Mouse (Mus musculus) thymus, postnatal 10 days (tissue): ENCODE measurements around the gene Mvb12b.

ENCODE experiments used
- DNase-seq, 2 experiments: peaks; one replicate each; pipeline ENCODE4 v3.0.0; 2021; ENCODE audit warnings: low spot score in 2 of 2

The Mvb12b gene

DNA sequence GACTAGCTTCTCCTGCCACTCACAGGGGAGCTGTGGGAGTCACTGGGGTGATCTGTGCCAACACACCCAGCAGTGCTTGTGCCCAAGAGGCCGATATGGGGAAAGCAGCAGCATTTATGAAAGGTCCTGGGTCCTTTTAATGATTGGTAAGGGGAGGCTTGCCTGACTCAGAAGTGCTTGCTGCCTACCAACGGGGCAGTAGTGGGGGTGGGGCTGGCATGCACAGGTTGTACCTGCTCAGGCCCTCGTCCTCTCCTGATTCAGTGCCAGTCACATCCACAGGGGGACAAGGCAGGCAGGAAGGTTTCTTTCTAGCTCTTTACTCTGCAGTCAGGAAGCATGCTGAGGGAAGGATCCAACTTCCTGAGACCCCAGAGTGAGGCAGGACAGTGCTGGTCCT lies 150.6 kb downstream of the Mvb12b start:
- no peak for DNase-seq

DNA sequence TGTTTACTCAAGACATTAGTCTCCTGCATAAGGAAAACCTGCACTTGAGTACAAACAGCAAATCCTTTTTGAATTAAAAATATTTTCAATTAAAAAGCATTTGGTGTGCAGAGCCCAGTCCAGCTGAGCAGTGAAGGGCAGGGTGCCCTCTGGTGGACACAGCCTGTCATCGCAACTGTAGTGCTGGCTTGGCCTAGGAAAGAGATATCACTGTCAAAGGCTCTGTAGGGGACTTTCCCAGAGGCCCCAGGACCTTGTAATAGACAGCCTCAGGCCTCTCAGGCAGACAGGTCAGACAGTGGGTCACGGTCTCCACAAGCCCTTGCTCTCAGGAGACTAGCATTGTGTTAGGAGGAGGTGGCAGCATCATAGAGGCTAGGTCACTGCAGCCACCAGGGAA lies 151.0 kb downstream of the Mvb12b start:
- peak; percentile 32 to 71 for DNase-seq

DNA sequence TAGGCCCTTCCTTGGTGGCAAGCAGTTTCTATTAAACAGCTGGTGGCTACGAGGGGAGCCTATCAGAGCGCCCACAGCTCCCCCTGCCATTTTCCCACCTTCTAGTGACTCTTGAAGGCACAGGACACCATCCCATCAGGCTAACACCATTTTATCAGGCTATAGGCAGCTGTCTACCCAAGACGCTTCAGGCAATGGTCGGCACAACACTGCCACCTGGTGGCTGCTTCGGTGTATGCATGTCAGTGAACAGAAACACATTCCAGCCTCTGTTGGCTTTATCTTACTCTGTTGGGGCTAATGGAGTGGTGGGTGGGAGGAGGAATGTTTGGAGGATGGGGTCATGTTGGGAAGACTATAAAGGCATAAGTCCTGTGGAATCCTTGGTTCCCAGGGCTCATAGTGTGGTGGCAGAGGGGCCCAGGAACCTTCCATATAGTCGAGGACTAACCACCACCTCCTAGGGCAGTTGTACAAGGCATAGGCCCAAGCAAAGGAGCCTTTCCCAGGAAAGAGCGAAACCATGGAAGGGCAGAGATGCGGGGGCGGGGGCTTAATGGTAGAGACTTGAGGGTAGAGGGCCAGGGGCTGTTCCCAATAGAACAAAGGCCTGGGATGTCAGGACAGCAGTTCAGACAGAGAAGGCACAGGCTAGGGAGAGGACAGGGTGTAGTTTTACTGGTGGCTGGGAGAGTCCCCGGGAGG lies 152.8 kb downstream of the Mvb12b start:
- DNase-seq: peak; percentile 40 to 86

DNA sequence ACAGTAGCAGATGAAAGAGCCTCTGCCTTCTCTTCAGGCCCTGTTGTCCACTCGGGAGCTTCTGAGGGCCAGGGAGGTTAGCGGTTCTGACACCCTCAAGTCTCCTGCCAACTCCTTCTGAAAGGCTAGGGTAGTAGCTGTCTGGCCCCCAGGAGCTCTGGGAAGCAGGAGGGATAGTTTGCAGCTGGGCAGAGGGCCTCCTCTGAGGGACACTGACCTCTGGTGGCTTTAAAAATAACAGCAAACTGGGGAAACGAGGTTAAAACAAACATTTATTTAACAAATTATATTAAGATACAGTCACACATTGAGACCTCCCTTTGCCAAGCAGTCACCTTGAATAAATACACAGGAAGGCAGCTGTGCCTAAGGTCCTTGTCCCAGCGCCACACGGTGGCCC lies 158.0 kb downstream of the Mvb12b start:
- no peak for DNase-seq

DNA sequence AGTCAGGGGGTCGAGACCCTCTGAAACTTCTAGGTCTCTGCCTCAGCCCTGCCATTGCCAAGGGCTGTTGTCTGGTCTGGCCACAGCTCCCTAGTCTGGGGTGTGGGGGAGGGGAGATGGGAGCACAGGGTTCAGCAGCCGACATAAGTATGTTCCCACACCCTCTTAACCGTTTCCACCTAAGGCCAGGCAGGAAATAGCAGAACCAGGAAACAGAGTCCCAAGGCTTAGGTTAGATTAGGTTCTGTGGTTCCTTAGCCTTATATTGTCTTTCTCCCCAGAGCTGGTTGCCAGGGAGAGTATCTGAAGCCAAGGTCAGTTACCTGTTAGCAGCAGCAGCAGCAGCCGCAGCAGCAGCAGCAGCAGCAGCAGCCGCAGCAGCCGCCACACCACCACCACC lies 160.5 kb downstream of the Mvb12b start:
- DNase-seq: no peak

DNA sequence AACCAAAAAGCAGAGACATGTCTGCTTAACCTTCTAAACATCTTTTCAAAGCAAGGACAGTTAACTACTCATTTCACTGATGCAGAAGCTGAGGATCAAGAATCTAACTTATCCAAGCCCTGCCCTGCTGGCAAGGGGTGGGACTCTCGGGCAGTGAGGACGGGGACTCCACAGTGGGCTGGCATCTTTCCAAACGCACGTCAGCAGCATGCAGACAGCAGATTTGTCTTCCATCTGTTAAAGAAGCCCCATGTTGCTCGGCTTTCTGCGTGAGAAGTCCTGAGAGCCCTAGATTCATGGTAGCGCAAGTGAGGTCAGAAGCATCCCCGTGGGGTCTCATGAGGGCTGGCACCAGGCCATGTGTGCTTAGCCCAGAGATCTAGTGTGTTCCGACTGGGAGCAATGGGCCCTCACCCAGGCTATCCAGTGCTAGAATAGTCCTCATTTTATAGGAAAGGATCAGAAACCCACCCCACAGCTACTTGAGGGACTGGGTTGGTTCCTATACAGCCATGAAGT lies 167.3 kb downstream of the Mvb12b start:
- no peak for DNase-seq

DNA sequence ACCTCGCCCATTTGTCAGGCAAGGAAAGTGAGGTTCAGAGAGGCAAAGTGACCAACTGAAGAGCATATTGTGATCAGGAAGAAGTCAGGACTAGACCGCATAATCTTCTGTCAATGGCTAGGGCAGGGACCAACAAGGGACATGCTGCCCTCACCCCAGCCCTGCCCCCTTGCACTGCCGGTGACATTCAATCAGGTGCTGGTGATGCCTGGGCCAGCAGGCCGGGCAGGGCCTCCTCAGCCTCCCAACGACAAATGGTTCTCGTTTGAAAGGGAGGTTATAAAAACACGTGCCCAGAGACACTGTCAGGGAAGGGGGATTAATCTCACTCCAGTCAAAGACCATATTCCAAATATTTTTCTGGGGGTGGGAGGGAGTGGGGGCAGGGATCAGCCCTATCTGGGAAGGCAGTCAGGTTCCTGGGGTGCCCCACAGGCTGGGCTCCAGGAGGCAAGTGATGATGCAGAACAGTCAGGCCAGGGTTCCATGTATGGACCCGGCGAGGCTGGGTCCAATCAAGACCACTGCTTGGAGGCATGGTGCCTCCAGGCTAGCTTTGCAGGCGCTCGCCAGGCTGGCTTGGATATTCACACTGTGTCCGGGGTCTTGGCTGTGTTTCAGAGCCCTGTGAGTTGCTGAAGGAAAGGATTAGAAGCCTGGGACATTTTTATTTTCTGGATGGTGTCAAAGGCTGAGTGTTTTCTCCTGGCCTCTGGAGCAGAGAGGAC lies 168.2 kb downstream of the Mvb12b start:
- no peak for DNase-seq

DNA sequence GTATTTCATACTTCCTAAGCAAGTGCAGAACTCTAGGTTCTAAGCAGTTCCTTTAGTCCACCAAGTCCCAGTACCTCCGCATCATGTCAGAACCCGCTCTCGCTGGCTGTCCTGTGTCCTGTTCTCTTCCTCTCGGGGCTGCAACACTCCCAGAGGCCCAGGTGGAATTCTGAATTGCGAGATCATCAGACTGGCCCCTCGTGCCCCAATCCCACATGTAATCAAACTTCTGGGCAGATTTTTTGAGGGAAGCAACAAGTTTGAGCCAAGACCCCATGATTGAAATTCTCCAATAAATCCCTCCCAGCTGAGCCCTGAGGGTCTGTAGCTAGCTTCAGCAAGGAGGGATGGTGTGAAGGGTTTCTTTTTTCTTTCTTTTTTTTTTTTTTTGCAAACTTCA lies 169.2 kb downstream of the Mvb12b start:
- DNase-seq: no peak

DNA sequence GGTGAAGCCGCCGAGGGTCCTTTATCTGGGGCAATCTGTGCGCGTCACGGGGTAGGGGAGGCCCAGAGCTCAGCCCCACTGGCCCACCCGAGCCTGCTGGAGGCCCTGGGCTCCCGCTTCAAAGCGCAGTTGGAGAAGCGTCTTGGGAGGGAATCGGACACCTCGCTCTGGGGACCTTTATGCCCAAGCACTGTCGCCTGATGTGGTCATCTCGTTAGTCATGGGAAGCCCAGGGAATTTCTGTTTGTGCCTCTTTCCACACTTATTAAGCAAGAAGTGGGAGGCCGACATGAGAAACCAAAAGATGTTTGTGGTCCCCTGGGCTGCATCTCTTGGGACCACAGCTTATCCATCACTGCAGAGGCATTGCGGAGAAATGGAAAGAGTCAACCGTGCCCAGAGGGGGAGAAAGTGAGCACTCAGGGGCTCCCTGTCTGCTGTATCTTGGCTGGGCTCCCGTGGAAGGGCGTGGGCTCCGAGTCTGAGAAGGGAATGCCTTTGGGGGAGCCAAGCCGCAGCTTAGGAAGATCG lies 169.9 kb downstream of the Mvb12b start:
- no peak for DNase-seq

DNA sequence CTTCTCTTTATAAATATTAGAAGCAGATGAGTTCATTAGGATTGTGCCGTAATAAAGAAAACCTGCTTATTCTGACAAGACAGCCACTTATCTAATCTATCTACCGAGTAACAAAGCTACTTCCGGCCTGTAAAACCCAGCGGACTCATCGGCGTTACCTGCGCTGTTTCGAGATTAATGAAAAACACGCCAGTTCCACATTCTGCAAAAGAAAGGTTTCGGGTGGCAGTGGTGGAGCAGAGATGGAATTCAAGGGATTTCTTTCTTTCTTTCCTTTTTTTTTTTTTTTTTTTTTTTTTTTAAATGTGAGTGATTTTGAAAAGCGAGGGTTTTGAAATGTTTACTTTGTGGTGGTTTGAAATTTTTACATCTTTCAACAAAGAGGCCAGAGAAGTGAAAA lies 170.4 kb downstream of the Mvb12b start:
- DNase-seq: no peak

DNA sequence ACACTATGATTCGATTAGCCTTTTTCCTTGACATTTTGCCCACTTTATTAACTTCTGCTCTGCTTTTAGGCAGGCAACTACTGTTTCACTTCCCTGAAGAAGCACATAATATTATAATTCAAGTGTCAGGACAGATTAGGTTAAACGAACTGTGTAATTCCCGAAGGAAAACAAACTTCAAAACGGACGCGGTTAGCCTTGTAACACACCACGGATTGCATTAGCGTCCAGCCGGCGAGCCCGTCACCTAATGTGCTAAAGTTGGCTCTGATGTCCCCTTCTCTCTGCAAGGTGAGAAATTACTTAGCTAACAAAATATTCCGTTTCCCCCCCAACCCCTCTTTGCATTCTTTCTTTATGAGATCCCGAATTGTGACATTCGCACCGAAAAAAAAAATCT lies 170.9 kb downstream of the Mvb12b start:
- no peak for DNase-seq

DNA sequence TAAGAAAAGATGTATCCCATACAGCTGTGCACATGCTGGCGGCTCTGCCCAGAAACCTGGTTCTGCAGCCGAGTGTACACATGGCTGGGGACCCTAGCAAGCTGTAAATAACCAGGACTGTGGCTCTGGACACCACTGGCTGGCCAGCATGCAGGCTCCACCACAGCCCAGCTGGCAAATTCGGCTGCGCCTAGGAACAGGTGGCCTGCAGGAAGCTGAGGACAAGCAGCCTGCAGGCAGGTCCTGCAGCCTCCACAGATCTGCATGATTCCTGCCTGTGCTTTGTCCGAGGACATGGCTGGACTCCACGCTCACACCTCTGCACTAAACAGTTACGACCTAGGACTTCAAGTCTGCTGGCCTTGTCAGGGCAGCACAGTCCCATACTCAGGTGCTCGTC lies 172.8 kb downstream of the Mvb12b start:
- DNase-seq: no peak

DNA sequence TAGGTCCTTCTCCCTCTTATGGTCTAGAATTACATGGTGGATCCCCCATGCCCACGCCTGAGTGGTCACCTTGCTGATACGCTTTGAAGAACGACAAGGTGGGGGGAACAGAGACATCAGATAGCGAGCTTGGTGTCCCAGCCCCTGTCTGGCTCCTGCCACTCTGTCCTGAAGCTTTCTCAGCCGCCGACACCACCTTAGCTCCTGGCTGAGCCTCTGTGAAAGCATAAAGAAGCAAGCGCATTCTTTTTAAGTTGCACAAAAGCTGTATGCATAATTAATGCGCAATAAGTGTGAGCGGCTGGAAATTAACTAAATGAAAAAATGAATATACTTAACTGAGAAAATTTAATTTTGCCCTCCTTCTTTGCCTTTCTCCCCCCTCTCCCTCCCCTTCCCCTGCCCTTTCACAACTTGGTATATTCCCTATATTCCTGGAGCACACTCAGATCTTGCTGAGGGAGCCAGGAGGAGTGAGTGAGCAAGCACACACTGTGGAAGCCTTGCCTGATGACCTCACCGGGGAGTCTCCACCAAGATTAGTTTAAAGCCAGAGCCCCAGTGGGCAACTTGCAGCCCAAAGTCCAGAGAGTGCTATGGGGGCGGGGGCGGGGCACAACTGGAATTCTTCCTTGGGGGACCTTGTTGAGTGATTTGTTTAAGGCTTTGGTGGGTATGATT lies 174.0 kb downstream of the Mvb12b start:
- DNase-seq: no peak

DNA sequence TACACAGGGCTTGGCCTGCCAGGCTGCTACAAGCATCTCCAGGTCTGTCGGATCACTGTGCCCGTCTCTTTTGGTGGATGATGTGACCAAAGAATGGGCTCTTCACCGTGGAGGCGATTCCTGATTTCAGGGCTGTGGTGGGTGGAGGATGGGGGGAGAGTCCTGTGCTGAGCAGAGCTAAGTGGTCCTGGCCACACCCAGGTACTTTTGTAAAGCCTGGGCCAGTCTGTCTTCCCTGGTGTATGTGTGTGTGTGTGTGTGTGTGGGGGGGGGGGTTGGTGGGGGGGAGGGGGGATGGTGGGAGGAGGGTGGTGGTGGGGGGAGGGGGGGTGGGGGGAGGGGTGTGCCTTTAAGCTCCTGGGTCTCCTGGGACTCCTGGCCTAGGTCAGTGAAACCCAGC lies 174.9 kb downstream of the Mvb12b start:
- no peak for DNase-seq

DNA sequence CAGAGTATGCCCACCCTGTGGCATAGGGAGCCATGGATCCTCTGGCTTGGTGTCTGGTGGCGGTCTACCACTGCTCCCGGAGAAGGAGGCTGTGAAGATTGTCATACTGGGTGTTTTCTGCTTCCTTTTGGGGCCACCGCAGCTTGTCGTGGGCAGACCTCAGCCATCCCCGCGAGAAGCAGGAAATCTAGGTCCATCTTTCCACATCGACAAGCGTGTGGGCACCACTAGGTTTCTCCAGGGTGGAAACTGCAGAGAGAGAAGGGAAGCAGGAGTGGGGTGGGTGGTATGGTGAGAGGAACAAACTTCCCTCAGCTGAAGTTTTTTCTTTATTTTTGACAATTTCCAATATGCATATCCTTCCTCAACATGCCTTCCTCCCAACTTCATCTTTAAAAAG lies 178.9 kb downstream of the Mvb12b start:
- no peak for DNase-seq

DNA sequence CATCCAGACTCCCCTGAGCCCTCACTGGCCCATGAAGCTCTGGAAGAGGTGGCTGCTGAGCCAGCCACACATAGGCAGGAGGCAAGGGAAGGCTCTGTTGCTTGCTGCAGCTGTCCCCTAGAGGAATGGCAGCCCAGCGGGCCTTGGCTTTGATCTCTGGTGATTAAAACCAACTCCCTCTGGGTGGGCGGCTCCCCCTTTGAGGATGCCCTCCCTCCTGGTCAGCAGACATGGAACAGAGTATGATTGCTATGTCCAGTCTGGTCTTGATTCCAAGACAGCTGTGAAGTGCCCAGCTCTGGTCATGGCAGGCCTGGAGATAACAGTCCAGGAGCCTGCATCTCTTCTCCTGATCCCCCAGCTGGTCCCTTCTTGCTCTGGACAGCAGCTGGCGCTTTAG lies 179.7 kb downstream of the Mvb12b start:
- no peak for DNase-seq

DNA sequence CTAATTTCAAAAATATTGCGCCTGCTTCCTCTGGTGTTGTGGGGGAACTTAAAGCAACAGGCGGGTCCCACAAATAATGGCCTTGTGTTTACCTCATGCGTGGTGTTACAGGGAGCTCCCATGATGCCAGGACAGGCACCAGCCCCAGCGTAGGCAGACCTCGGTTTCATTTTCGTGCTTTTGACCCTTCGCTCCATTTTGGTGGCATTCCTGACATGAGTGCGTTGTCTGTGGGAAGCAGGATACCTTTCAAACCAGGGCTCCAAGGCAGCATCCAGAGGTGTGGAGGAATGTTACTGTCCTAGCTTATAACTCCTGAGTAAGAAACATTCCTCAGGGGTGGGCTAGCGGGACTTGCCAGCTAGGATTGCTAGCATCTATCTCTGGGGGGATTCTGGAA lies 181.3 kb downstream of the Mvb12b start:
- DNase-seq: no peak

DNA sequence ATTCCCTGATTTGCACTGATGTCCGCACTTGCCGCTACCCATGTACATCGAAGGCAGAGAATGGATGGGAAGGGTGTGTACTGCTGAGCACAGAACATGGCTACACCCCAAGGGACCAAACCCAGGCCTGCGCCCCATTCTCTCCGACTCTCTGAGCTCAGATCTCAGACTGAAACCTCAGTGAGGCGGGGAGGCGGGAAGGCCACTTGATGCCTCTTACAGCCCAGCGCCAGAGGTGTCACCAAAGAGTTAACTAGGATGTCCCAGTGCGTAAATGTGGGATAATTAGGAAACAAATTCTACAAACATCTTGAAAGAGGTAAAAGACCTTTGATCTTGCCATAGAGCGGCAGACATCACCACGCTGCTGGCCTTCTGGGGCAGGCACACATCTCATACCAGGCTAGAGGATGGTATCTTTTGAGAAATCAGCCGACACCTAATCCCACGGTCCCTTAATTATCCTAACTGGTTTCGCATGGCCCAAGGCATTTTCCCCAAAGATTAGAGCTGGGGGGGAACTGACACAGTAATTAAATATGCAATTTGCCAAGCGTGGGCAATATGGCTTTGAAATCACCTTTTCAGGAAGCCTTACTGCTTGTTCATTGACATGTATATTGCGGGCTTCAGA lies 181.9 kb downstream of the Mvb12b start:
- DNase-seq: no peak

DNA sequence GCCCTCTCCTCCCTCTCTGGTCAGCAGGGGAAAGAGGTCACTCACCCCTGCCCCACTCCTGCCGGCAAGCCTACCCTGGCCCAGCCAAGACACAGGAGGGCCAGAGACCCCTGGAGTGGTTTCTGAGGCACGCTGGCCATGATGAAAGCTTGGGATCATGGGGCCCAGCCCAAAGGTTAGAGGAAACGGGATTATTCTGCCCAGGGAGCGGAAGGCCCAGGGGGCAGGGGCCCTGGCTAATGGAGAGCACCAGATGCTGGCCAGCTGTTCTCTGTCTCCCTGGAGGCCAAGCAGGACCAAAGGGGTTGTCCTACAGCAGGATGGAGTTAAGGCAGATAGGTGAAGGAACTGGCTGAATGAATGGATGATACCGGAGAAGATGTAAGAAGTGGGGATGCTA lies 184.5 kb downstream of the Mvb12b start:
- DNase-seq: no peak

DNA sequence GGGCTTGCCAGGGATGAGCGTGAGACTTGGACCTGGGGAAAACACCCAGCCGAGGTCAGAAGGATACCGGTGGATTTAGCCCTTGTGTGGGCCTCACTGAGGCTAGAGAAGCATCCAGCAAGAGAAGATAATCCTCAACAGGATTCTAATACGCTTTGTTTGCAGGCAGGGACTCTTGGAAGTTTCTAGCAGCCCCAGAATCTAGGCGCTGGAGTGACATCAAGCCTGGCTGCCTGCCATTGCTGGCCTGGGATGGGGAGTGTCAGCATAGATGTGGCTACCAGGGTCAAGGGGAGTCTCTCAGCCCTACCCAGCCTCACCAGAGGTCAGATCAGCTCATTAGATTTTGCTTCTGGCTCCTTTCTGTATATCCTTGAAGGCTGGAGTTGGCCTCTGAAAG lies 185.0 kb downstream of the Mvb12b start:
- no peak for DNase-seq

DNA sequence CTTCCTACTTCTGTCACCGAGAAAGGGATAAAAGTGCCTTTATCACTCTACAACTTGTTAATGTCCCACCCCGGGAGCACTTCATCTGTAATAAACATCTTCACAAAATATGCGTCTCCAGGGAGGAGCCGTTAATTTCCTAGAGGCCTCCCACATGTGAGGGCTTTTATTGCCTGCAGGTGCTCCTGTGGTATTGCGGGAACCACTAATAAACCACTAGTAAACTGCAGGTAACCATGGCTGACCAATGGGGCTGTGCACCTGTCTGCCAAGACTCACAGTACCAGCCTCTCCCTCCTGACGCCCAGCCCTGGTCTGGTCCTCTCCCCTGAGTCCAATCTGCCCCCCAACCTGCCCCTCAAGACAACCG lies 186.3 kb downstream of the Mvb12b start:
- DNase-seq: no peak
